Comparison of ENCODE assay signal across 24 mouse cellular contexts in genomic region chr14:122833666-122834065, GRCm38 (mm10).
"Had no signal": no experiment of that assay in that cellular context is flagged by ENCODE, and none has a peak within 500 bp of the region (broad histone marks: within the 10 kb centered on the region; RNA-seq: fewer than 3 reads in every experiment).

No protein-coding gene starts in this region.

- H3K4me1 ChIP-seq: kidney, embryonic 15.5 days; liver, embryonic 12.5 days; liver, embryonic 15.5 days; lung, embryonic 15.5 days had no signal

- H3K4me3 ChIP-seq: kidney, embryonic 15.5 days; left cerebral cortex, adult 2 months; limb, embryonic 10.5 days; limb, embryonic 13.5 days; liver, embryonic 12.5 days; liver, embryonic 15.5 days; lung, embryonic 15.5 days; megakaryocyte, embryonic 14.5 days; midbrain, embryonic 10.5 days; midbrain, embryonic 13.5 days; myocyte; neural tube, embryonic 13.5 days had no signal

- H3K27me3 ChIP-seq: kidney, embryonic 15.5 days; limb, embryonic 13.5 days; liver, embryonic 12.5 days; liver, embryonic 15.5 days; lung, embryonic 15.5 days; megakaryocyte, embryonic 14.5 days; midbrain, embryonic 13.5 days; neural tube, embryonic 13.5 days had no signal

- H3K36me3 ChIP-seq: kidney, embryonic 15.5 days; limb, embryonic 10.5 days; limb, embryonic 13.5 days; liver, embryonic 12.5 days; liver, embryonic 15.5 days; lung, embryonic 15.5 days; midbrain, embryonic 10.5 days; midbrain, embryonic 13.5 days; neural tube, embryonic 13.5 days had no signal

- H3K9me3 ChIP-seq: kidney, embryonic 15.5 days; limb, embryonic 10.5 days; limb, embryonic 13.5 days; liver, embryonic 12.5 days; liver, embryonic 15.5 days; lung, embryonic 15.5 days; midbrain, embryonic 10.5 days; midbrain, embryonic 13.5 days; neural tube, embryonic 13.5 days had no signal

- H3K27ac ChIP-seq: kidney, embryonic 15.5 days; left cerebral cortex, adult 2 months; limb, embryonic 10.5 days; limb, embryonic 13.5 days; liver, embryonic 12.5 days; liver, embryonic 15.5 days; lung, embryonic 15.5 days; midbrain, embryonic 10.5 days; midbrain, embryonic 13.5 days; neural tube, embryonic 13.5 days had no signal

- DNase-seq: kidney, postnatal 10 days; kidney, postnatal 36 days; layer of hippocampus, postnatal 36 days; liver; lung, adult 18-20 months; lung, postnatal 10 days; lung, postnatal 36 days; retina, postnatal 1 day; right cerebral cortex, postnatal 25 days; thymus, adult 2 months; thymus, postnatal 14 days; thymus, postnatal 4 days had no signal

- H3K9ac ChIP-seq: kidney, embryonic 15.5 days; limb, embryonic 13.5 days; liver, embryonic 12.5 days; liver, embryonic 15.5 days; lung, embryonic 15.5 days; midbrain, embryonic 13.5 days; neural tube, embryonic 13.5 days had no signal
